Mouse (Mus musculus) C2C12 (cell line): ENCODE data around the gene Gnb2. TPM values are rescaled to one million over a fixed set of nuclear protein-coding genes. Genes with fewer than 3 reads are reported as not detected.

Experiments used
- H3K27me3 ChIP-seq: one replicate; pipeline ENCODE4 v1.6.1; 2011; ENCODE audit not compliant: control insufficient read depth, insufficient read depth, insufficient read length
- H3K36me3 ChIP-seq: one replicate; pipeline ENCODE4 v1.6.1; 2011; ENCODE audit not compliant: control insufficient read depth, insufficient read depth
- H3K4me3 ChIP-seq: one replicate; pipeline ENCODE4 v1.5.1; 2011; ENCODE audit warnings: mild to moderate bottlenecking, control low read depth; ENCODE audit not compliant: poor library complexity, insufficient read depth, severe bottlenecking
- H3K79me2 ChIP-seq: one replicate; pipeline ENCODE4 v1.6.1; 2011; ENCODE audit not compliant: control insufficient read depth, insufficient read depth
- H3K79me3 ChIP-seq: one replicate; pipeline ENCODE4 v1.6.1; 2011; ENCODE audit warnings: low read depth, control low read depth
- H3ac ChIP-seq: one replicate; pipeline ENCODE3; 2011; ENCODE audit warnings: low read depth; ENCODE audit not compliant: control insufficient read depth, insufficient read length
- CEBPB ChIP-seq: IDR thresholded peaks from one replicate; pipeline ENCODE4 v1.6.1; 2011; ENCODE audit warnings: low read depth, mild to moderate bottlenecking, control low read depth, moderate library complexity
- CTCF ChIP-seq: IDR thresholded peaks from one replicate; pipeline ENCODE4 v1.5.1; 2011; ENCODE audit not compliant: control insufficient read depth, insufficient read depth, insufficient read length
- FOSL1 ChIP-seq: IDR thresholded peaks from one replicate; pipeline ENCODE4 v1.8.0; 2011; ENCODE audit warnings: mild to moderate bottlenecking, low read length; ENCODE audit not compliant: poor library complexity, insufficient read depth, severe bottlenecking
- MAX ChIP-seq: IDR thresholded peaks from one replicate; pipeline ENCODE4 v1.6.1; 2011; ENCODE audit warnings: mild to moderate bottlenecking, control low read depth
- MYOD1 ChIP-seq: IDR thresholded peaks from one replicate; pipeline ENCODE4 v1.6.1; 2011; ENCODE audit warnings: low read depth; ENCODE audit not compliant: control insufficient read depth, insufficient read length
- MYOG ChIP-seq: IDR thresholded peaks from one replicate; pipeline ENCODE4 v1.6.1; 2011; ENCODE audit not compliant: control insufficient read depth, insufficient read length; ENCODE audit errors: extremely low read depth
- USF1 ChIP-seq: IDR thresholded peaks from one replicate; pipeline ENCODE4 v1.6.1; 2011; ENCODE audit warnings: low read depth, mild to moderate bottlenecking, control low read depth, moderate library complexity
- polyA plus RNA-seq: library from polyadenylated mRNA; unstranded; fragments of >200 nt; fragmentation: generic; extraction: Trizol; gene quantifications from one replicate; pipeline ENCODE4 v1.2.1, GENCODE M21; 2012; ENCODE audit warnings: missing spikeins

The Gnb2 gene
- polyA plus RNA-seq, 1 experiment, result 672 TPM

DNA sequence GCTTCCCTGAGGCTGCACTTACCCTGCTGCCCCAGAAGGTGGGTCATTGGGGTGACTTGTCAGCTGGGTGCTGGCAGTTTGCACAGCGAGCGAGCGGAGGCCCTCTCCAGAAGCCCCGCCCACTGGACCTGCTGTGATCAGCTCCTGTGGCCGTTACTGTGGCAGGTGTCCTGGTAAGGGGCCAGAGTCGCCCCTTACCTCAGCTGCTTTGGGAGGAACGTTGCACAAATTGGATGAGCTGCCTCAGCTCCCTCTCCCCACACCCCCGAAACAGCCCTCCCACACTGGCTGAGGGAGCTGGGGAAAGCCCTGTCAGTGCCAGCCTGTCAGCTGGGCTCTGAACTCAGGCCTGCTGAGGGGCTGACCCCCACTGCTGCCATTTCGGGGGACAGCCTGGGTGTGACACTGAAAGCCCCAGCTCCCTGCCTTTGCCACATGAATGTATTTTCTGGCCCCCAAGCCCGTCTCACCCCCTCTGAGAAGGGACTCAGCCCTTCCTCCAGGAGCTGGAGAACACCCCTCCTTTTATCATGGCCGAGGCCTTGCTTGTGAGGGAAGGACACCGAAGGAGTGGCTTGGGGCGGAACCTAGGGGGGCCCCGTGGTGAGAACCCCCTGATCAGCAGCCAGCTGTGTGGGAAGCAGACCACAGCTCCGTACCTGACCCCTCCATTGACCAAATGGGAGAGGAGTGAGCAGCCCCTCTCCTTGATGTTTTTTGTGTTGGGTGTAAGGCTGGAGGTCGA lies 6.9 kb downstream of the Gnb2 start:
- Histone ChIP-seq H3K36me3 (peaks cover 59% of the 10 kb centered on the region), H3K4me3 (no peak overlapping the region), H3K27me3 (no peaks in the 10 kb centered on the region), H3ac (no peak overlapping the region), H3K79me3 (peaks cover 11% of the 10 kb centered on the region), H3K79me2 (peaks cover 32% of the 10 kb centered on the region)
- TF ChIP-seq USF1 (no peak), CEBPB (no peak), MYOD1 (no peak), CTCF (no peak), MAX (no peak), MYOG (no peak), FOSL1 (no peak)

DNA sequence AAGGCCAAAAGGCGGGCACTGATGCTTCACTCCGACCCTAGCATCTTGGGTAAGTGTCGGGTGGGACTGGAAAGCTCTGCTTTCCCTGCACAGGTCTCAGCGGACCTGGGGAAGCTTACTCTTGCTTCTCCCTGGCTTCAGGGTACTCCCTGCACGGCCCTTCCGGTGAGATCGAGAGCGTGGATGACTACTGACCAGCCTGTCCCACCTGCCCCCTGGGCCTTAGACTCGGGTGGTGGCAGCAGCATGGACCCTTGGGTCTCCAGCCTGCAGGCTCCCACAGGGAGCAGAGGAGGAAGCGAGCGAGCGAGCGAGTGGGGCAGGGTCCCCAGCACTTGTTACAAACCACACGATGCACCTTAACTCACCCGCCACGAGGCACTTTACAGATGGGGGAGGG lies 7.8 kb downstream of the Gnb2 start:
- Histone ChIP-seq H3K4me3 (no peak overlapping the region), H3ac (no peak overlapping the region), H3K36me3 (peaks cover 63% of the 10 kb centered on the region)

DNA sequence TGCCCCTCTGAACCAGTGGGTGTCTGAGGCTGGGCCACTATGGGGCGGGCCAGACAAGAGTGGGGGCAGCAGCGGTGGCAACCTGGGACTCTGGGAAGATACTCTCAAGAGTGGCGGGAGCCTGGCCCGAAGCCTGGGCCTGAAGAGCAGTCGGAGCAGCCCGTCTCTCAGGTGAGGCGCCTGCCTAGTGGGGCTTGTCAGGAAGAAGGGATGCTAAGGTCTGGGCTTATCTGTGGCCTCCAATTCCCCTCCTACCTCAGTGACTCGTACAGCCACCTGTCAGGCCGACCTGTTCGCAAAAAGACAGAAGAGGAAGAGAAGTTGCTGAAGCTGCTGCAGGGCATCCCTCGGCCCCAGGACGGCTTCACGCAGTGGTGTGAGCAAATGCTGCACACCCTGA lies 8.6 kb downstream of the Gnb2 start:
- Histone ChIP-seq H3K79me2 (peaks cover 15% of the 10 kb centered on the region), H3K79me3 (no peaks in the 10 kb centered on the region), H3K27me3 (no peaks in the 10 kb centered on the region), H3K36me3 (peaks cover 59% of the 10 kb centered on the region), H3ac (no peak overlapping the region), H3K4me3 (no peak overlapping the region)
- no peak for TF ChIP-seq CTCF
- no peak for TF ChIP-seq MYOD1
- TF ChIP-seq USF1, result no peak
- no peak for TF ChIP-seq FOSL1
- TF ChIP-seq MAX, result no peak
- TF ChIP-seq CEBPB, result no peak
- TF ChIP-seq MYOG, result no peak

More for the DNA sequence above, 7.8 kb downstream of the Gnb2 start:
- Histone ChIP-seq H3K79me2 (peaks cover 24% of the 10 kb centered on the region), H3K79me3 (peaks cover 4% of the 10 kb centered on the region), H3K27me3 (no peaks in the 10 kb centered on the region)
- TF ChIP-seq USF1 (no peak), FOSL1 (no peak), CEBPB (no peak), MAX (no peak), CTCF (no peak), MYOD1 (no peak), MYOG (no peak)

GRCm38 (mm10) chr5:137524251-137524515 lies 9.1 kb downstream of the Gnb2 start:
- Histone ChIP-seq H3ac (no peak overlapping the region), H3K36me3 (peaks cover 55% of the 10 kb centered on the region), H3K79me2 (peaks cover 10% of the 10 kb centered on the region), H3K4me3 (no peak overlapping the region), H3K79me3 (no peaks in the 10 kb centered on the region), H3K27me3 (no peaks in the 10 kb centered on the region)
- no peak for TF ChIP-seq MAX
- TF ChIP-seq MYOG, result no peak
- no peak for TF ChIP-seq USF1
- no peak for TF ChIP-seq FOSL1
- TF ChIP-seq CEBPB, result no peak
- no peak for TF ChIP-seq MYOD1
- TF ChIP-seq CTCF, result no peak

DNA sequence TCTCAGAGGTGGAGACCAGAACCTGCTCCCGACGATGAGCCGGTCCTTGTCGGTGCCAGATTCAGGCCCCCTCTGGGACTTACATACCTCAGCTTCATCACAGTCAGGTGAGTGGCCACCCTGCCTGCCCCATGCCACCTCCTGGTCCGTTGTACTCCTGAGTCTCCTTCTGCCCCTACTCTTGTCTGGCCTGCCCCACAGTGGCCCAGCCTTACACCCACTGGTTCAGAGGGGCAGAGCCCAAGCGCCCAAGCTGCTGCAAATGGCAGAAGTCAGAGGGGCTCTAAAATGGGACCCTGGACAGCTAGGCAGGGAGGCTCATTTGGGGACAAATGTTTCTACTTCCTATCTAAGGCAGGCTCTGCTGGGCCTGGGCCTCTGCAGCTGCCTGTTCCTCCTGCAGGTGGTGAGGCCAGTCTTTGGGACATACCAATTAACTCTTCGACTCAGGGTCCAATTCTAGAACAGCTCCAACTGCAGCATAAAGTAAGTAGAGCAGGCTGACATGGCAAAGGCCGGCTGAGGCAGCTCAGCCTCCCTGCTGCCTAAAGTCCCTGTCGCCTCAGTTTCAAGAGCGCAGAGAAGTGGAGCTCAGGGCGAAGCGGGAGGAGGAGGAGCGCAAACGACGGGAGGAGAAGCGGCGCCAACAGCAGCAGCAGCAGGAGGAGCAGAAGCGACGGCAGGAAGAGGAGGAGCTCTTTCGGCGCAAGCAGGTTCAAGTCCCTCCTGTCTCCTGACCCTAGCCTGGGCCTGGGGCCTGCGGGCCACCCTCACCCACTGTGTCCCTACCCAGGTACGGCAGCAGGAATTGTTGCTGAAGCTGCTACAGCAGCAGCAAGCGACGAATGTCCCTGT lies 9.7 kb downstream of the Gnb2 start:
- peaks cover 55% of the 10 kb centered on the region for H3K36me3 ChIP-seq
- H3K79me3 ChIP-seq, result no peaks in the 10 kb centered on the region
- H3ac ChIP-seq, result no peak overlapping the region
- H3K4me3 ChIP-seq, result no peak overlapping the region
- no peaks in the 10 kb centered on the region for H3K27me3 ChIP-seq
- H3K79me2 ChIP-seq, result peaks cover 9% of the 10 kb centered on the region
- TF ChIP-seq CEBPB, result no peak
- TF ChIP-seq CTCF, result no peak
- no peak for TF ChIP-seq MYOG
- TF ChIP-seq FOSL1, result no peak
